Mouse (Mus musculus) kidney, adult 2 months (tissue): ENCODE measurements around the gene Ppp1r13b.

Experiments used
- CTCF ChIP-seq: fragments of 200-500 bp; conservative IDR thresholded peaks from 2 replicates; pipeline ENCODE4 v1.5.1; 2011; ENCODE audit warnings: low read depth, mild to moderate bottlenecking, control low read depth, low read length, moderate library complexity, mixed read lengths; ENCODE audit not compliant: insufficient read depth, insufficient read length
- POLR2A ChIP-seq: fragments of 200-500 bp; IDR thresholded peaks from one replicate; pipeline ENCODE4 v1.6.1; 2011; ENCODE audit warnings: low read depth, low read length, control low read depth

DNA sequence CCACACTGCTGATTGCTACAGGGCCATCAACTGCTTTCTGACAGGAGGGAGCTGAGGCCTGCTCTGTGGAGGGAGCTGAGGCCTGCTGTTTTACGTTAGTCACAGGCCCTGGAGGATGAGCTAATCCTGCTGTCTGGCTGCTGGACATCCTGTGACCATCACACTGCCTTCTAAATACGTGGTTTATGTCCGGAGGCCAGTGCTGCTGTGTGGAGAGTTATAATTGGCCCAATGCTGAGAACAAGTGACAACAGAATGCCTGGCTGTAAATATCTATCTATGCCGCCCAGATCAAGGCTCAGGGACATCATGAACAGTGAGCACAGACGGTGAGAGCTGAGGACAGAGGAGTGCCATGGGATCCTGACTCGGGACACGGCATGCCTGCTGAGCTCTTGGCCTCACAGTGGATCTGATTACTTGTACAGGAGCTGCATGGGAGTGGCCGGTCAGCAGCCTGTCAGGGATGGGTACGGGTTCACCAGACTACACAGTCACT lies 59.6 kb downstream of the Ppp1r13b start:
- no peak for TF ChIP-seq POLR2A
- TF ChIP-seq CTCF: no peak
